Mouse (Mus musculus): ENCODE results near the gene Hdac7.
A peak's percentile ranks its signal among the peaks of the same experiment; 100 is the strongest.

Hdac7 gene

DNA sequence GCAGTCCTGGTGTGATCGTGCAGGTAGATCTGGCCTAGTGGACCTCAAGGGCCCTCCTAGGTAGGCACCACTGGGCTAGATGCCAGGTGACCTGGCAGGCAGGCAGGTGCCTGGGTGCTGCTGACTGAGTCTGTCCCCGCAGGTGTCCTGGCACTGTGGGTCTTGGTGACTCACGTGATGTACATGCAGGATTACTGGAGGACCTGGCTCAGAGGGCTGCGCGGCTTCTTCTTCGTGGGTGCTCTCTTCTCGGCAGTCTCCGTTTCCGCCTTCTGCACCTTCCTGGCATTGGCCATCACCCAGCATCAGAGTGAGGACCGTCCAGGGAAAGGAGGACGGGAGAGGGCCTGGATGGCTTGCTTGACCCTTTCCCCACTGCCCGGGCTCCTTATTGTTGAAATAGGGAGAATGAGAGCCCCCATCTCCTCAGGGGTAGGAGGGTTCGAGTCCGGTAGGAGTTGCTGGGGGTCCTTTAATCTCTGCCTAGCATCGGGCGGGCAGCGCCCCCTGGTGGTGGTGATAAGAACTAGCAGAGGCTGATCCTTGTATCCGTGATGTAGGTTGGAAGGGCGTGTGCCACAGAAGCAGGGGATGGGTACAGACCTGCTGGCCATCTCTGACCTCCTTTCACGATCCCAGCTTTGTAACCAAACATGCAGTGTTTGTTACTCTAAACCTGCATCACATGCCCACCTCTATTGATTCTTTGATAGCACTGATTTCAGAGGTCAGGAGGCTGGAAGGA lies 54.4 kb downstream of the Hdac7 start:
- DNase-seq (ENCODE audit: low read depth, low spot score): peak; percentile 64

DNA sequence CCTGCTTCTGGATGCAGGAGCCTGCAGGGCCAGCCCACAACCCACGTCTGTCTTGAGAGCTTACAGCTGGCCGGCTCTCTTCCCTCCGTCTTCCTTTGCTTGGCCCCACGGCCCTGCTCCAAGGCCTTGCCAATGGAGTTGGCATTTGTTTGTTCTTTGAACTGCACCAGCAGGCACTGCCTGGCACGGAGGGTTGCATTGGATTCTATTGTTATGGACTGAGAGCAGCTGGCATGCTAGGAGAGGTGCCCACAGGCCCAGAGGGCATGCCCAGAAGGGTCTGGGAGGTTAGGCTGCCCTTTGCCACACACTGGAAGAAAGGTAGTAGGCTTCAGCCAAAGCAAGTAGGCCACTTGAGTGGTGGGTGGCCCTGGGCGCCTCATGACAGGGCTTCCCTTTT lies 55.5 kb downstream of the Hdac7 start:
- DNase-seq (ENCODE audit: low read depth, low spot score): no peak

DNA sequence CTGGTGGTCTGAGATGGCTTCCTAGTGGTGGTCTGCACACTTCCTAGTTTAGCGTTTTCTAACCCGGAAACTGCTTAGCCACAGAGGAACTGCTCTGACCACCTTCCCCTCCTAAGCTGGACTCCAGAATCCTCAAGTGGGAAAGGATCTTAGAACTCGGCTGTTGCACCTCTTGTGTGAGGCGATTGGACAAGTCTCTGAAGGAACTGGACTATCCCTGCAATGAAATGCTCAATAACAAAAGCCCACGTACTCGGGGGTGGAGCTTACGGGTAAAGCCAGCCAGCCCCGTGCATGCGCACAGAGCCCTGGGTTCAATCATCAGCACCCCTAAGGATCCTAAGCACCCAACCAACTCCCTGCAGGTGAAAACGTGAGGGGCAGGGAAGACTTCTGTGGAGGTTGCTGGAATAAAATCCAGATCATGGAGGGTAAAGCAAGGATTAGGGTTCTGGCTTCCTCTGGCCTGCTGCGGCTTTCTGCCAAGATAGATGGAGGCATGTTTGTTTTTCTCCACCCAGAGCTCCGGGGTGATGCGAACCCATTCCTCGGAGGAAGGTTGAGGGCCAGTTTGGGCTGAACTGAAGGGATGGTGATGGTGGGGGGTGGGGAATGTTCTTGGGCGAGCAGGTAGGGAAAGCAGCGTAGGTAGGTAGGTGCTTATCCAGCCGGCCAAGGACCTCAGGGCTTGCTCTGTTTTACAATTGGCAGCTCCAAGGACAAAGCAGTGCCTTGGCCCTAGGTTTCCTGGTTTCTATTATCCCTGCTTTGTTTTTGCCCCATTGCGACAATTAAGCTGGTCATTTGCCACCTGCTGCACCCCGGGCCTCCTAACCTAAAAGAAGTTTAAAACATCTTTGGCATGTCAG lies 56.3 kb downstream of the Hdac7 start:
- DNase-seq (ENCODE audit: low read depth, low spot score): peak; percentile 69

GRCm38 (mm10) chr15:97787148-97787798 lies 57.0 kb downstream of the Hdac7 start:
- no peak for DNase-seq (ENCODE audit: low read depth, low spot score)

- peak; percentile 28 for DNase-seq (ENCODE audit: low read depth, low spot score)
Measured at GRCm38 (mm10) chr15:97786412-97787112, 57.7 kb downstream of the Hdac7 start.

DNA sequence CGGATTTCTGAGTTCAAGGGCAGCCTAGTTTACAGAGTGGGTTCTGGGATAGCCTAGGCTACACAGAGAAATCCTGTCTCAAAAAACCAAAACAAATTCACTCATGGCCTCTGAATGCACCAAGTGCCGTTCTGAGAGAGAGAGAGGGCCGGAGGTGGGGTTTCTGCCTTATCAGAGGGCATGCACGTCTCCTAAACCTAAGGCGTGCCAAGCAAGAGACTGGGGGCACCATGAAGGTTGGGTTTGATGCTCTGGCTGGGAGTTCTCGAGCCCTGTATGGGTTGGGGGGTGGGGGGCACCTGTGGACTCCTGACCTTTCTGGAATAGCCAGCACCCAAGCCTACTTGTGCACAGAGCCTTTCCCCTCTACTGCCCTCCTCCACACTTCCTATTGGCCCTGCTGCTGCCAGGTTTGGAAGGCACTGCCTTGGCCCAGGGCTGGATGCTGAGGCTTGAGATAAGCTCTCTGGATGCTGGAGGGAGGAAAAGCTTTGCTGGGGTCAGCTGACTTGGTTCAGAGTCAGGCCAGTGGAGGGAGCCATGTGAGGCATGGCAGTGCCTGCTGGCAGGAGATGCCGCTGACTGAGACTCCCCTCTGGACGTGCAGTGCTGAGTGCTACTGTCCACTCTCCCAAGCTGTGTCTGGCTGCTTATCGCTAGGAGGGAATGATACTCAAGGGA lies 58.4 kb downstream of the Hdac7 start:
- DNase-seq (ENCODE audit: low read depth, low spot score): no peak

DNA sequence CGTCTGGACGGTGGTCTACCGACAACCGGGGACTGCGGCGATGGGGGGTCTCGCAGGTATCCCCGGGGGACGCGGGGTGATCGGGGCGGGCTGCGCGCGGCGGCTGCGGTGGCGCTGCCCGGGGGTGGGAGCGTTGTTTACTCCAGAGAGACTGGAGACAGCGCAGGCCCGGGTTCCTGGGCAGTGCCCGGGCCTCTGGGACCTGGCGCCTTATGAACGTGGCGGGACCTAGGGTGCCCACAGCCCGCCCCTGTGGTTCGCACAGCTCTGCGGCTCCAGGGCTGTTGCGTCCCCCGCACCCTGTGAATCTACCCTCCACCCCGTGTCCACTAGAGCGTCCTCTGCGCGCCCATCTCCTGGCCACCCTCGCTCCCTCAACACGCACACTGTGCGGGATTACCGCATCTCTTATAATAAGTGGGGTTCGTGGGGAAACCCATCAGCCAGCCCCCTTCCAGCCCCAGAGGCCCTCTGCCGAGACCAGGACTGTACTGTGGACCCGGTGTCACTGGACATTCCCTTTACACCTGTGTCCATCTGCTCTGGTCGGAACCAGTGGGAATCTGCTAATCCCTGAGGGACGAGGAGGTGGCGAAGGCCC lies 59.6 kb downstream of the Hdac7 start:
- DNase-seq (ENCODE audit: low read depth, low spot score): no peak

DNA sequence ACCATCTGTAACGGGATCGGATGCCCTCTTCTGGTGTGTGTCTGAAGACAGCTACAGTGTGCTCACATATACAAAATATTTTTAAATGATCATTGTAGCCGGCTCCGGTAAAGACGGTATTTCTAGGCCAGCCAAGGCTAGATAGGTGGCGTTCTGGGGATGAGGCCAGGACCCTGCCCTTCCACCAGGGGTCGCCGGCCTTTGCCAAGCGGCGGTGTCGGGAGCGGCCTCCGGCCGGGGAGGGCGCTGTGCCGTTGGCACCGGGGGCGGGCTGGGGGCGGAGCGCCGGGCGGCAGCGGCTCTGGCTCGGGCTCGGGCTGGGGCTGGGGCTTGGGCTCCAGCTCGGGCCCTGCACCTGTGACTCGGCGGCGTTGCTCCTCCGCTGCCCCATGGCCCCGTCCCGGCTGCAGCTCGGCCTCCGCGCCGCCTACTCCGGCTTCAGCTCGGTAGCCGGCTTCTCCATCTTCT lies 60.2 kb downstream of the Hdac7 start:
- peak; percentile 81 for DNase-seq (ENCODE audit: low read depth, low spot score)

DNA sequence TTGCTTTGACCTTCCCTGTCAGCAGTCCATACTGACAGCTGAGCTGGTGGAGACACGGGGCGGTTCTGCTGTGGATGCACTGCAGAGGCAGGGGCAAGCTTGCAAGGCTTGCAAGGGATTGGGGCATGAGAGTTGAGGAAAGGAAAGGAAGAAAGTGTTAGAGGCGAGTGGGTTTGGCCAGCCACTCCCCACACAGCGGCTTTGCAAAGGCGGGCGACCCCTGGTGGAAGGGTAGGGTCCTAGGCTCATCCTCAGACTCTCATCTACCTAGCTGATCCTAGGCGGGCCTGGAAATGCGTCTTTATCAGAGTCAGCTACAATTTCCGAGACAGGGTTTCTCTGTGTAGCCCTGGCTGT lies 61.6 kb downstream of the Hdac7 start:
- peak; percentile 86 for DNase-seq (ENCODE audit: low read depth, low spot score)

DNA sequence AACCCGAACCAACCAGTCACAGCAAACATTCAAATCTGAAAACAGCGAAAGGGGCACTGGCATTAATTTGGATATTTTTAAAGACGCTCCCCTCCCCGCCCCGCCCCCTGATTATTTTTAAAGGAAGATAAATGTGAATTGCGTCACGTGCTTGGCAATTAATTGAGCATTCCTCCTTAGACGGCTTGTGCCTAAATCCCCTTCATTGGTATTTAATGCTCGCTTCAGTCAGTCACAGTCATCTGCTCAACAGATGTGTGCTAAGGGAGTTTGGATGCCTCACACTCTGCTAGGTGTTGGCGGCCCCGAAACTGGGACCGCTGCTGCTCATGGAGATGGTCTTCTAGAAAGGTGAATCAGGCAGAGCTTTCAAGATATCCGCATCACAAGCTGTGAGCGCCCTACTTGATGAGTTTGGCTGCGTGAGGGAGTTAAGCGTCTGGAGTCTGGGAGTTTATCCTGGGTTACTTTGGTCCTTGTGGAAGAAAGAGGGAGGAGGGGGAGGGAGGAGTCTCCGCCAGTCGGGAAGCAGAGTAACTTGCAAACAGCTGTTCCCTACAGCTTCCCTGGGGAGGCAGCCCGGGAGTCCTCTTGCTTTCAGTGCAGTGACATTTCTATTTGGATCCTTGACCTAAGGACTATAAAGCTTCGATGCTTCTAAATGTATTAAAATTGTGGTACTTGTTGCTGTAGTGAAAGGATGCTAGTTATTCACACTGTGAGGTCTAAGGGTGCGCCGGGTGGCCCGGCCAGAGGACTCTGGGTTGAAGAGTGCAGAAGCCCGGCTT lies 62.1 kb downstream of the Hdac7 start:
- DNase-seq (ENCODE audit: low read depth, low spot score): peak; percentile 54

DNA sequence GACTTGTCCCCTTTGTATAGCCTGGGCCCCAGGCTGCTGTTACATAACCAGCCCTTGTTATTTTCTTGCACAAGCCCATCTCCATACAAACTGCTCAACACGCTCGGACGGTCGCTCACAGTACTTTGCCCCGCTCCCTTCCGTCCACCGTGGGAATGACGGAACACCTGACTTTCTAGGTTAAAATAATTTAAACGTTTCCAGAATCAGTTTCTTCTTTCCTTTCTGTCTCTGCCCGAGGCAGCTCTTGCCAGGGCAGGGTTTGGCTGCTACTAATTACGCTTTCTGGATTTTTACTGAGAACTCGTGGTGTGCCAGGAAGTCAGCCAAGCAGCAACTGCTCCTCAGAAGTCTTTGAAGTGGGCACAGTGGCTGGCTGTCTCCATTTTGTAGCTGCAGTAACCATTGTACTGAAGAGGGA lies 63.7 kb downstream of the Hdac7 start:
- DNase-seq (ENCODE audit: low read depth, low spot score): no peak

DNA sequence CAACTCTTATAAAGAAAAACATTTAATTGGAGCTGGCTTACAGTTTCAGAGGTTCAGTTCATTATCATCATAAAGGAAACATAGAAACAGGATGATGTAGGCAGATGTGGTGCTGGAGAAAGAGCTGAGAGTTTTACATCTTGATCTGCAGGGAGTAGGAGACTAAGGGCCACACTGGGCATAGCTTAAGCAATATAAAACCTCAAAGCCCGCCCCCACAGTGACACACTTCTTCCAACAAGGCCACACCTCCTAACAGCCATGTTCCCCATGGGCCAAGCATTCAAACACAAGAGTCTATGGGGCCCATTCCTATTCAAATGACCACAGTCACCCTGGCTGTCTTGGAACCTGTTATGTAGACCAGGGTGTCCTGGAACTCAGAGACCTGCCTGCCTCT lies 64.7 kb downstream of the Hdac7 start:
- no peak for DNase-seq (ENCODE audit: low read depth, low spot score)

GRCm38 (mm10) chr15:97778311-97779098 lies 65.8 kb downstream of the Hdac7 start, which contains the start of gene Slc48a1:
Slc48a1 (plus strand) TSS chr15:97778520.
- no peak for DNase-seq (ENCODE audit: low read depth, low spot score)

- no peak for DNase-seq (ENCODE audit: low read depth, low spot score)
Measured at GRCm38 (mm10) chr15:97776919-97777318, 67.4 kb downstream of the Hdac7 start.

GRCm38 (mm10) chr15:97776514-97776913 lies 67.8 kb downstream of the Hdac7 start:
- DNase-seq (ENCODE audit: low read depth, low spot score): peak; percentile 74

- DNase-seq (ENCODE audit: low read depth, low spot score): no peak
Measured at GRCm38 (mm10) chr15:97773961-97774370, 70.3 kb downstream of the Hdac7 start.

- DNase-seq (ENCODE audit: low read depth, low spot score): no peak
Measured at GRCm38 (mm10) chr15:97773108-97773507, 71.2 kb downstream of the Hdac7 start.

GRCm38 (mm10) chr15:97770280-97770679 lies 74.0 kb downstream of the Hdac7 start:
- DNase-seq (ENCODE audit: low read depth, low spot score): no peak

- DNase-seq (ENCODE audit: low read depth, low spot score): peak; percentile 40
Measured at GRCm38 (mm10) chr15:97768192-97768591, 76.1 kb downstream of the Hdac7 start.
